Mouse (Mus musculus) left cerebral cortex, postnatal 25 days (tissue): ENCODE data around the gene Arpc4. TPM values are rescaled to one million over a fixed set of nuclear protein-coding genes. Genes with fewer than 3 reads are reported as not detected.
A peak's percentile ranks its signal among the peaks of the same experiment; 100 is the strongest.

ENCODE experiments used
- DNase-seq, 2 experiments: peaks; one replicate each; pipeline ENCODE4 v3.0.0; 2022; ENCODE audit warnings: low spot score in 2 of 2, mixed read lengths in 1 of 2
- intact Hi-C: fragments of 180-260 bp; cut with DNase I; formaldehyde crosslinking; loops from one replicate; pipeline ENCODE4 v1.15.1; 2025
- total RNA-seq, 2 experiments: library from RNA; stranded (reverse); gene quantifications; 2 replicates each; pipeline ENCODE4 v1.2.3; 2021

Gene Arpc4
- total RNA-seq, 2 experiments from 2014 or later, result 259 to 284 TPM

- intact Hi-C loops, result no loop called here
- DNase-seq, result no peak
These were observed 18.5 kb downstream of the Arpc4 start for GRCm38 (mm10) chr6:113396270-113397030.

GRCm38 (mm10) chr6:113402094-113402493 lies 24.2 kb downstream of the Arpc4 start:
- peak in 1 of 2 experiments; percentile 65 for DNase-seq
- intact Hi-C loops, result no loop called here

GRCm38 (mm10) chr6:113404649-113405448 lies 26.9 kb downstream of the Arpc4 start:
- intact Hi-C loops, result no loop called here
- DNase-seq, result no peak

- peak; percentile 35 to 89 for DNase-seq
- intact Hi-C loops, result no loop called here
These were observed 27.6 kb downstream of the Arpc4 start for GRCm38 (mm10) chr6:113405483-113405882.

GRCm38 (mm10) chr6:113406683-113407082 lies 28.8 kb downstream of the Arpc4 start:
- intact Hi-C loops, result no loop called here
- no peak for DNase-seq

GRCm38 (mm10) chr6:113410001-113410400 lies 32.1 kb downstream of the Arpc4 start:
- DNase-seq, result no peak
- intact Hi-C loops, result no loop called here

GRCm38 (mm10) chr6:113416416-113416815 lies 38.5 kb downstream of the Arpc4 start:
- intact Hi-C loops, result no loop called here
- DNase-seq, result no peak

GRCm38 (mm10) chr6:113418441-113419198 lies 40.7 kb downstream of the Arpc4 start:
- DNase-seq, result no peak
- intact Hi-C loops, result no loop called here

GRCm38 (mm10) chr6:113419199-113419587 lies 41.3 kb downstream of the Arpc4 start, which contains the start of gene Rpusd3:
Gene Rpusd3 (minus strand): TSS chr6:113419340.
- intact Hi-C loops, result no loop called here
- DNase-seq, result peak; percentile 97 to 98

GRCm38 (mm10) chr6:113423000-113423399 lies 45.1 kb downstream of the Arpc4 start:
- no peak for DNase-seq
- intact Hi-C loops, result no loop called here

- no peak for DNase-seq
- intact Hi-C loops, result no loop called here
These were observed 46.3 kb downstream of the Arpc4 start for GRCm38 (mm10) chr6:113424187-113424586.

- DNase-seq, result no peak
- intact Hi-C loops, result no loop called here
These were observed 48.8 kb downstream of the Arpc4 start for GRCm38 (mm10) chr6:113426696-113427095.

GRCm38 (mm10) chr6:113427397-113427796 lies 49.5 kb downstream of the Arpc4 start:
- intact Hi-C loops, result no loop called here

GRCm38 (mm10) chr6:113428006-113428405 lies 50.1 kb downstream of the Arpc4 start:
- intact Hi-C loops, result no loop called here
- DNase-seq, result no peak

More at GRCm38 (mm10) chr6:113427397-113427796, 49.5 kb downstream of the Arpc4 start:
- no peak for DNase-seq

GRCm38 (mm10) chr6:113429965-113430364 lies 52.0 kb downstream of the Arpc4 start:
- intact Hi-C loops, result no loop called here
- DNase-seq, result no peak

- intact Hi-C loops, result no loop called here
- DNase-seq, result no peak
These were observed 52.9 kb downstream of the Arpc4 start for GRCm38 (mm10) chr6:113430846-113431245.

GRCm38 (mm10) chr6:113431801-113432200 lies 53.9 kb downstream of the Arpc4 start:
- intact Hi-C loops, result no loop called here
- no peak for DNase-seq

- no peak for DNase-seq
- intact Hi-C loops, result no loop called here
These were observed 55.7 kb downstream of the Arpc4 start for GRCm38 (mm10) chr6:113433661-113434060.

- intact Hi-C loops, result no loop called here
- no peak for DNase-seq
These were observed 56.8 kb downstream of the Arpc4 start for GRCm38 (mm10) chr6:113434691-113435090.

- intact Hi-C loops, result no loop called here
- no peak for DNase-seq
These were observed 57.8 kb downstream of the Arpc4 start, which contains the start of gene Cidec for GRCm38 (mm10) chr6:113435664-113436205. Gene Cidec (minus strand): TSS chr6:113435760.
